Mouse (Mus musculus): ENCODE results near the gene Cdk18.

Cdk18 gene

DNA sequence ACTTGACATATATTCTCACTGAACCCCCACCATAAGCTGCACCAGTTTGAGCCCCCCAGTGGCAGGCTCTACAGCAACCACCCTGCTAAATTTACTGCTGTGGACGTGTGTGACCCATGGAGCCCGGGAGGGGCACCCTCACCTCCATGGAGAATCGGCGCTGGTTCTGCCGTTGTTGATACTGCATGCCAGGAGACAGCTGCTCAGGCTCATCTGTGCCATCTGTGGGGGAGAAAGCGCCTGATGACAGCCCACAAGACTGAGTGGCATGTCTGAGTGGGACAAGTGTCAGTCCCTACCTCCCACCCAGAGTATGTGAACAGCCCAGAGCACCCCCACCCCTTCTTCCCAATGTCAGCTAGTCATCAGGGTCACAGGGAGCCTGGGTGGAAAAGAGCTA is 17.6 kb downstream of the Cdk18 start:
- CTCF ChIA-PET = interaction anchor here (0.5 to 0.7 kb wide), 2 partner anchors 30 to 369 kb away, joined by 5 read pairs; no protein-coding TSS in a partner anchor

DNA sequence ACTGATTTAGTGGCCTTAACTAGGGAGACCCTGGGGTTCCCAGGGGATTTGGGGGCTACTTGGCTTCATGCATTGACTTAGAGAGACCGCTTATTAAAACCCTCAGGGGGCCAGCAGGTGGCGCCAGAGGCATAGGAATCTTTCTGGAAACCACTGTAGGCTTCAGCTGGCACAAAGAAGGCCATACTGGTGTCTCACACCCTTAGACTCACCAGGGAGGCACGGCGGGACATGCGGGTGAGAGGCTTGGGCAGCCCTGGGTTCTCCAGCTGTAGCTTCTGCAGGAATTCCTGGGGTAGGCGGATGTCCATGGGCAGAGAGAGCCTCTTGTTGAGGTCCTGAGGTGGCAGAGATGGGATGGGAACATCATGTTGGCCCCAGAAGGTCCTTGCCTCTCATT is 18.2 kb downstream of the Cdk18 start:
- CTCF ChIA-PET = interaction anchor here (1.9 kb wide), 1 partner anchor 35 kb away, joined by 12 read pairs; no protein-coding TSS in a partner anchor

DNA sequence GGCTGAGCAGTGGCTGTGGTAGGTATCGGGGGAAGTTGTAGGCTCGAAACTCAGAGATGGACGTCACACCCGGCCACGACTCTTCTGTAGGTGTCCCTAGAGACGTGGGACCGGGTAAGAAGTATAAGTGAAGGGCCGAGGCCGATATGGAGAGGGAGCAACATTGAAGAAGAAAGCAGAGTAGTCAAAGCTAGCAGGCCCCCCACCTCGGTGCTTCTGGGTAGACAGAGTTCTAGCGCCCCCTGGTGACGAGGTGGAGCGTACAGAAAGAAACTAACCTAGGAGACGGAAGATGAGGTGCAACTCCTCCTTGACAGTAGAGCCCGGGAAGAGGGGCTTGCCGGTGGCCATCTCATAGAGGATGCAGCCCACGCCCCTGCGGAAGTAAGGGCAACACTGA is 22.9 kb downstream of the Cdk18 start:
- CTCF ChIA-PET = no interaction called here

DNA sequence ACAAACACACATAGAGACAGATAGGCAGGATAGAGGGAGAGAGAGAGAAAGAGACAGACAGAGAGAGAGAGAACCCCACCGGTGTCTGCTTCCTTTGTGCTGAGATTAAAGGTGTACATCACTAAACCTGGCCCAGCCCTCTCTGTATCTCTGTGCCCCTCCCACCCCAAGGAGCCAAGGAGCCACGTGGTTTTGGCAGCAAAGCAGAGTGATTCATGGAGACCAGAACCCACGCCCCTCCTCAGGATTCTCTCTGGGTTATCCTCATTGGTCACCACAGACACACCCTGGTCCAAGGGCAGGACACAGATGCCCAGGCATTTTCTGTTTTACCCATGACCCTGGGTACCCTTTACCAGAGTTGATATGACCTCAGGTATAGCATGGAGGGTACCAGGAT is 26.4 kb downstream of the Cdk18 start:
- CTCF ChIA-PET = no interaction called here

DNA sequence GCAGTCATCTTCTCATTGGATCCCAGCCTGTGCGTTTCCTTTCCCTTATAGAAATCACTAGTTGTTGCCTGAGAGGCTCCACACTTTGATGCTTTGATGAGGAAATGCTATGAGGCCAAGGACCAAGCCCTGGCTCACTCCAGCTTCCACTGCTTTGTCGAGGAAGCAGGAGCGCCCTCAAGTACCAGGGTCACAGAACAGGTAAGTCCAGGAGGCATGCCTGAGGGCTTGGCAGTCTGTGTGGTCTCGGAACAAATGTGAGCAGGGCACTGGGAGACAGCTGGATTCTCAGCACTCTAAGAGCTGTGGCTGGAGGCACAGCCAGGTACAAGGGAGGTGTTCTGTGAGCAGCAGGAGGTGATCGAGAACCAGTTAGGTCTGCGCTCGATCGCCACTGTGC is 27.1 kb downstream of the Cdk18 start:
- CTCF ChIA-PET = no interaction called here

DNA sequence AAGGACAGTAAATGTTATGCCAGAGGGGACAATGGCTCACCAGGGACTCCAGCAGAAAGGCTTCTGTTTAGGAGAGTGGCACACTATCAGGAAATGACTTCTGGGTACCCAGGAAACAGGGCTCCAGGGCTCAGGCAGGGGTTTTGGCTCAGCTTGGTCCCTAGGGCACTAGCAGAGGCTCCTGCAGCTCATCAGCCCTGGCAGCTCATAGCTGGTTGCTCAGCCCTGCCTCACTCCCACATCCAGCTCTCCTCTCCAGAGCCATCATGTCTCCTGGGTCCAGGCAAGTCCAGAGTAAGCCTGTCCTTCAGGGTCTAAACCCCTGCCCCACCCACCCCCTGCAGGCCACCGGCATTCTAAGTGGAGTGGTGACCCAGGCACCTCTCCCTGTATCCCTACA is 28.1 kb downstream of the Cdk18 start:
- CTCF ChIA-PET = no interaction called here

DNA sequence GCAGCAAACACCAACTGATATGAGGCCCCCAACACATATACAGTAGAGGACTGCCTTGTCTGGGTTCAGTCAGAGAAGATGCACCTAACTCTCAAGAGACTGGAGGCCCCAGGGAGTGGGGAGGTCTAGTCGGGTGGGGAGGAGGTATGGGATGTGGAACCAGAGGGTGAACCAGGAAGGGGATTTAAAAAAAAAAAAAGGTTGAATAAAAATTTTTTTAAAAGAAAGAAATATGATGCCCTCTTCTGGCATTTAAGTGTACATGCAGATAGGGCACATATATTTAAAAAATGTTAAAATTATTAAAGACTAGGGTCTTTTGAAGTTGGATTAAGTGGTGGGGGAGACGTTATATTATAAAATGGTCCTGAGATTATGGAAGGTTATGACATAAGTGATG is 30.1 kb downstream of the Cdk18 start:
- CTCF ChIA-PET = no interaction called here

DNA sequence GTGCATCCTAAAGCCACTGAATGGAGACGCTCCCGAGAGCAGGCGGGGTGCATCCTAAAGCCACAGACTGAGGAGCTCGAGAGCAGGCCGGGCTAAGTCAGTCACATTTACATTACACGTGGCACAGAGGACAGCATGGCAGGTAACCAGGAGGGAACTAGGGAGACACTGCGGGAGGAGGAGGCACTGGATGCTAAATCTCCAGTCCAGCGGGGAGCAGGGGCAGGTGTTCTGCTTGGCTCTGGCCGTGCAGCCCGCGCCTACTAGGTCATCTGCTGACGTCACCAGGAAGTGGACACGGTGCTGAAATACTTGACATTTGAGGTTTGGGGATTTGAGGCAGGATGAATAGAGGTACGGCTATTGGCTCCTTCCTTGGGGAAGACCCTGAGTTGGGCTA is 35.1 kb downstream of the Cdk18 start:
- CTCF ChIA-PET = no interaction called here

DNA sequence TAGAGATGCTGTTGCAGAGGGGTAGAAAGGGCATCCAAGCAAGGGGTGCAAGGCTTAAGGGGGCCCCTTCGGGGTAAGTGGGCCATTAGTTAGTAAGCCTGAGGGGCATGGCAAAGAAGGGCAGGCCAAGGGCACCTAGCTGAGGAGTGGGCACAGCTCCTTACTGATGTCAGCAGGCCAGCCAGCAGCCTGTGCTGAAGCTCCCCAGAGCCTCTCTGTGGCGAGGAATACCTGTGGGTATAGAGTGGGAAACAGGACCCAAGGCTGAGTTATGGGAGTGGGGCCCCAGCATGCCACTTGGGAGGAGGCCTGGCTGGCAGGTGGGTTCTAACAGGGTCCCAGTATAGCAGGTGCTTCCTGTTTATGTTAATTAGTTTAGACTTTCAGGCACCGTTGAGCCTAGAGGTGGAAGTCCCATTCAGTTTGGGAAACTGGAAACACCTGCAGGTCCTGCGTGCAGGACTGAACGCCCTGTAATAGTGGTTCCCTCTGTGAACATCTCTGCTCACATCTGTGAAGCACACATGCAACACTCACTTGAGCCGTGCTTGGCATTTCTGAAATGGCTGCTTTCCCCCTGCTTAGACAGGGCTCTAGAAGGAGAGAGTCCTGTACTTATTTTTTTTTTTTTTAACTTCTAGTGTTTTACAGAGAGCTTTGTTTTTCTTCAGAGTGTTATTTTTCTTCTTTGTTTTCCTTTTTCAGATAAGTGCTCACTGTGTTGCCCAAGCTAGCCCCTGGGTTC is 37.4 kb downstream of the Cdk18 start:
- CTCF ChIA-PET = no interaction called here

DNA sequence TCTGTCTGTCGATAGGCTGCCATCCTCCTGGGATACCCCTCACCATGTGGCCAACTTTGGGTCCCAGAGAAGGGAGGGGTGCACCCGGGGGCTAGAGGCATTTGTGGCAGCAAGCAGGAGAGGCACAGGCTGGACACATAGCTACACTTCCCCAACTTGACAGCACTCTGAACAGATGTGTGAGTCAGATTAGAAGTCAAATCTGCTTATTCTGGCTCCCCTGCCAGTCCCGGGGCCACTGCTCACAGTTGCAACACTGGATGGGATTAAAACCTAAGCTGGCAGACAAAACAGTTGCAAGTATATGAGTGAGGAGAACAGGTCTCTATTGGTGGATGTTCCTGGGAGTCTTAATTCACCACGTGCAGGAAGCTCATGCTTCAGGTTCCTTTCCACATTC is 39.7 kb downstream of the Cdk18 start:
- CTCF ChIA-PET = interaction anchor here (0.6 kb wide), 1 partner anchor 71 kb away, joined by 4 read pairs; no protein-coding TSS in a partner anchor

DNA sequence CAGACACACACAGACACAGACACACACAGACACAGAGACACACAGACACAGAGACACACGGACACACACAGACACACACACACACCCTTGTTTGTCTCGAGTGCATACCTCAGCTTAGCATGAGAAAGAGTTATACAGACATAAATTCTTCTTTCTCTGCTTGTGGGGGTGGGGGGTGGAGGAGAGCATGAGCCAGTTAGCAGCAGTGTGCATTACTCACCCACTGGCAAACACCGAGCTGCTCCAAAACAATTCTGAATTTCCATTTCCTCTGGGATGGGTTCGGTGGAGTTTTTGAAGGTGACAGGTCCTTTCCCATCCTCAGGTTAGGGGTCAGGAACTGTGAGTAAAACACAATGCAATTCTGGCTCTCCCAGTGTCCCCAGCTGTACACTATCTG is 40.5 kb downstream of the Cdk18 start:
- CTCF ChIA-PET = no interaction called here

DNA sequence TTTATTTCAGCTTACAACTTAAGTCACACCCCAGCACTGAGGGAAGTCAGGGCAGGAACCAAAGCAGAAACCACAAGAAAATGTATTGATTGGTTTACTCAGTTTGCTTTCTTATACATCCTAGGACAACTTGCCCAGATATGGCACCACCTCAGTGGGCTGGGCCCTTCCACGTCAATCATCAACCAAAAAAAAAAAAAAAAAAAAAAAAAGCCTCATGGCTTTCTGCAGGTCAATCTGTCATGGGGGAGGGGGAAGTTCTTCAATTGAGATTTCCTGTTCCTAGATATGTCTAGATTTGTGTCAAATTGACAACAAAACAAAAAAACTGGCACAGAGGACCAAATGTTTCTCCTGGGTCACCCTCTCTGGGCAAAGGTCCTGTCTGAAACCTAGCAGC is 41.4 kb downstream of the Cdk18 start:
- CTCF ChIA-PET = no interaction called here

DNA sequence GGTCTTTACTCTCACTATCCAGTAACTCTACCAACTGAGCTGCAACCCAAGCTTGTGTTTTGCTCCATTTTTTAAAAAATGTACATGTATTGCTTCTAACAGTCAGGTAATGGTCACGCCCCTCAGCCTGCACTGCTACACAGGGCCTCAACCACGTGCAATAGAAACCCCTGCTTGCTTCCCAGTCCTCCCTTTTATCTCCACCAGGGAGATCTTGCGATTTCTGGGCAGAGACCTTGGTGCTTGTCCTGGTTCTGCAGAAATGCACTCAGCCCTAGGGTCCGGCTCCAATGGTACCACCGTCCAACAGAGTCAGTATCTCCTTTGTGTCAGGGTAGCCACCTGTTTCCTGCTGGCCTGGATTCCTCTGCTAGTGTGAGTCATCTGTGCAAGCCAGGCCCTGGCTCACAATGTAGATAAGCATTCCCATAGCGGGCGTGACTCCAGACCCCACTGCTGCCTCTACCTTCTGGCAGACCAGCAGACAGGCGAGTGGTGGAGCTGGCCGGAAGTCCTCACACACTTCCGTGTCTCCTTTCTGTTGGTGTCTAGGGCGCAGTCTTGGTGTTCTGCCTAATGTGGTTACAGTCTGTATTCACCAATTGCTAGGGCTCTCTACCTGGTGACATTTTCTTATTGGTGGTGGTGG is 44.0 kb downstream of the Cdk18 start:
- CTCF ChIA-PET = no interaction called here

DNA sequence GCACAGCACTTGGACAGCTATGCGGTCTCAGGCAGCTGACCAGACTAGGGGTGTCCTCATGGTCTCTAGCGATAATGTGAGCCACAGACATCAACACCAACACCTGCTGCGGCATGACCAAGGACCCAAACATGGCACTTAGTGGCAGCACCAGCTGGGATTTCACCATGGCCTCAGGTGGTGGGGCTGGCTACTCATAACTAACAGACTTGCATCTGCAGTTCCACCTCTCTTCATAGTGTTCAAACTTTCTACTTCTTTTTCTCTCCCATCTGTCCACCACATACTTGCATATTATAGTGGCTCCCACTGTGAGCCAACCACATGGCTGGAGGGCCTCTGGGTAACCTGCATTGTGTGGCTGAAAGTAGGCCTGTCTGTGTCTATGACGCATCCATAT is 46.2 kb downstream of the Cdk18 start:
- CTCF ChIA-PET = interaction anchor here (0.6 kb wide), 1 partner anchor 1962 kb away, joined by 3 read pairs; no protein-coding TSS in a partner anchor

DNA sequence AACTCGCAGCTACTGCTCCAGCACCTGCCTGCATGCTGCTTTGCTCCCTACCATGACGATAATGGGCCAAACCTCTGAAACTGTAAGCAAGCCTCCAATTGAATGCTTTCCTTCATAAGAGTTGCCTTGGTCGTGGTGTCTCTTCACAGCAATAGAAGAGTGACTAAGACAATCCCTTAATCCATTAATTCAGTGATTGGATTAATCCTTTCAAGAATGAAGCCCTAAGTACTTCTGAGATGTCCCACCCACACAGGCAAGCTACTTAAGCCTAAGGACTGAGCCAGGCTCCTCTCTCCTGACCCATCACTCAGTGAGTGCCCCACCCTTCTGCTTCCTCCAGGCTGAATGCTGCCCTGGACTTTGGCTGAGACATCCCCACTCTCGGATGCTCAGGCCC is 49.2 kb downstream of the Cdk18 start:
- CTCF ChIA-PET = no interaction called here

DNA sequence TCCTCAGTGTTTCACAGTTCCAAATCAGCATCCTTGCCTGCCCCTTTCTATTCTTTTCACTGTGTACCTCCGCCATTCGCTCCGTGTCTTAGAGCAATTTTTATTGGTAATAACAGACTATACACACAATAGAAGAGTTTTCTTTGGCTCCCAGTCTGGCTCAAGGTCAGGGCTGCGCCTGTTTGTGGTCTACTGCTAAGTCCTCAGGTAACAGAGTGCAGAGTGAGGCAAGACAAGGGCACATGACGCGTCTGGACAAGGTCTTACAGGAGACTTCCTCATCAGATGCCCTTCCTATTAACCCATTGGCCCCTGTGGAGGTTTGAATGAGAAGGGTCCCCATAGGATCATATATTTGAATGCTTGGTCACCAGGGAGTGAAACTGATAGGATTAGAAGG is 49.7 kb downstream of the Cdk18 start:
- CTCF ChIA-PET = no interaction called here

DNA sequence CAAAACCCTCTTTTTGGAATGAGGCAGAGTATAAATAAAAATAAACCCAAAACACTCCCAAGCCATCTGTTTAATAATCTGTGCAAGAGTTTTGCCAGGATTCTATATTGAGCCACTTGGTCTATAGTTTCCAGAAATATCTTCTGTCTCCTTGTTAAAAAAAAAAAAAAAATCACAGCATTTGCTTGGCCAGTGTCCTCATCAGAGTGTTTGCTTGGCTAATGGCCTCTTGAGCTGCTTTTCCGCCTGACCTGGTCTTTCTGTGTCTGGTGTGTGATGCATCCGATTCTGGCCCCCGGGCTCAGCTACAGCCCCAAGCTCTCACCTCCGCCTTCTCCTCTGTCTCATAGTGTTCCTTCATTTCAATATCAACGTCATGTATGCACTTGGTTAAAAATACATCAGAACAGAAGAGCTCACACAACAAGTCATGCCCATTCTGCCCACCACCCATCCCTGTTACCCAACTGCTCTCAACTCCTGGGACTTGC is 51.3 kb downstream of the Cdk18 start:
- CTCF ChIA-PET = no interaction called here

DNA sequence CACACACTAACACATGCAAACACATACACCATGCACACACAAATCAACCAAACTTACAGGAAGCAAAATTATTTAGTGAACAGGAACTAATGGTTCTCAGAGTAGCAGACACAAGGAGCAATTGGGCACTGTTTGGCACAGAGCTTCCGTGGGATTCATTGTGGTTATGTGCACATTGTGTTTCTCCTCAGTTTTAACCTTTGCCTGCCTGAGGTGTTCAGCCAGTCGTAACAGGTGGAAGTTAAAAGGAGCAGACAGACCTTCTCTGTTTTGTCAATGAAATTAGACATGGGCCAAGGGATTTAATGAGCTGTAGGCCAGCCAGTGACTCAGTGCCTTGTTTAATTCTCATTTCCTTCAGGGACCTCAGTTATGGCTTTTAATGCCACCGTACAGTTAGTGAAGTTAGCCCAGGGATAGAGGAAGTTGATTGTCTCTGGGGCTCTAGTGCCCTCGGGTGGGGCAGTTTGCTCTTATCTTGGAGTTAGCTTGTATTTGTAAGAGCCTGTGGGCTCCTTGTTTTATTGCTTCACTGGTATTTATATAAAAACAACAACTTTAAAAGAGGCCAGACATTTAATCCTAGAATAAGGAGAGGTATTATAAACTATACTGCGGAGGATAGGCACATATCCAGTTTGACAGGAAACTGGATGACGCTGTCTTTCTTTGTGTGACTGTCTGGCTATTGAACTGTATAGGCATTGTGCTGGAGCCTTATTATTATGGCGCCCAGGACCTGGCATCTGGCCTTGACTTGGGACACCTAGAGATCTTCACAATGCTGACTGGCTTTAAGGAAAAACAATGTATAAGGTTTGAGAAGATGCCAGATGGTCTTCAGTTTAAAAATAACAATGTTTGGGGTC is 54.1 kb downstream of the Cdk18 start:
- CTCF ChIA-PET = no interaction called here

DNA sequence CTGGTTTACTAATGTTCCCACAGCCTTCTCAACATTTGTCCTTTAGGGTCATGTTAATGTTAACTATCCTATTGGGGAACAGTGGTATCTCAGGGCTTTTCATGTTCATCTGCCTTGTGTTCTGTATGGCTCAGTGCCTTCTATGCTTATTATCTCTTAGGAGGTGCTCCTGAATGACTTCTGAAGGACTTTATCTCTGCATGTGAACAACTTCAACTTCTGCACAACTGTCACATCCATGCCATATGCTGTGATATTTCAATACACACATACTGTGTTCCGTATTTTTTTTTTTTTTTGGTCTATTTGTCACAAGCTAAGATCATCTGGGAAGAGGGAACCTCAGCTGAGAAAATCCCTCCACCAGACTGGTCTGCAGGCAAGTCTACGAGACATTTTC is 61.1 kb downstream of the Cdk18 start:
- CTCF ChIA-PET = interaction anchor here (0.6 kb wide), 1 partner anchor 31 kb away, joined by 3 read pairs; no protein-coding TSS in a partner anchor

DNA sequence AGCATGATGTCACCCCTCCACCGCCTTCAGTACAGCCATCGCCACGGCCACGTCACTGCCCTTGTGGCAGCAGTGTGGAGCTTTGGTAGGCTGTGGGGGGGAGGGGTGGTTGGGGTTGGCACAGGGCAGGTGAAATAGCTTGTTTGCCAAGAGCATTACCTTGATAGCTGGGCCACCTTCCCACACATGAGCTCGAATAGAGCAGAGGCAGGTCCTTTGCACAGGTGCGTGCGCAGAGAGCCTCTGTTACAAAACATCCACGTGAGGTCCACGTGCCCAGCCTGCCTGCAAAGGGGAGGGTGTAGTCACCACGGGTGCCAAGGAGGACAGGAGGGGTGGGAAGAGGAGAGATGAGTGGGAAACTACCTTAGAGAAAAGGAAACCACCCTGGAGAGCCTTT is 63.9 kb downstream of the Cdk18 start:
- CTCF ChIA-PET = no interaction called here

DNA sequence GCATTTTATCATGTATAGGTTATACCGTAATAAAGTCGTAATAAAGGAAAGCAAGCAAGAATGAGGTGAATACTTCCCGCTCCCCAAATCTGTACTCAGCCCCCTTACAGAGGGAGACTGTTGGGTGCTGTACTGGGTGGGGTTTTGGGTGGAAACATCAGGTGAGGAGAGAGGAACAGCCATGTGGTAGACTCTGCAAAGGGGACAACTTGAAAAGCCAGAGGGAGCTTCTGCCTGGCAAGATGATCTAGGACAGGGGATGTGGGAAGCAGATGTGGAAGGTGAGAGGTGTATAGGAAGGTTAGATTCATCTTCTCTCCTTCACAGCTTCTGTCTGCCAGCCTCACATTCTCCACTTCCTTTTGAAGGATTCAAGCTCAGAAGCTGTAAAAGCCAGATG is 68.8 kb downstream of the Cdk18 start:
- CTCF ChIA-PET = no interaction called here

DNA sequence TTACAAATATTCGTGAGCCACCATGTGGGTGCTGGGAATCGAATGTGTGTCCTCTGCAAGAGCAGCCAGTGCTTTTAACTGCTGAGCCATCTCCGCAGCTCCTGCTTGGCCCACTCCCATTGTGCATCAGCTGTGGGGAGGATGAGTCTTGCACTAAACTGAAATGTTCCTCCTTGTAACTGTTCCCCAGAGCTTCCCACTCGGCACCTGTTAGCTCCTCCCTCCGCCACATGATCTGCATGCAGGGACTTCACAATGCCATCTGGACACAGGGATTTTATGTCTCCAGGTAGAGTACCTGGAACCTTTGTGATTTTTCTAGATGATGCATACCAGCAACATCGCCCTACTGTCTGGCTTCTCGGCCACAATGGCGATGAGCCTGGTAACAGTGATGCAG is 70.0 kb downstream of the Cdk18 start:
- CTCF ChIA-PET = no interaction called here
